Mouse (Mus musculus) lung, embryonic 14.5 days (tissue): ENCODE measurements at regions not wholly inside any gene's neighbourhood (a gene's known extent, or its start where the extent isn't known, plus 50 kb on each side); places are given as distances from the start of the nearest gene placed in this dataset.

Experiments
- ATAC-seq: fragments of 200-750 bp; cut with Nextera tagmentation; 2 replicates; pipeline ENCODE4 v1.8.0; 2017; ENCODE audit warnings: mild to moderate bottlenecking, moderate TSS enrichment, moderate library complexity; ENCODE audit not compliant: insufficient read depth
- DNase-seq: peaks from one replicate; pipeline ENCODE4 v3.0.0-alpha.2; 2015
- H3K27ac ChIP-seq: fragments of 300-500 bp; sonication (generic); 2 replicates; pipeline ENCODE4 v1.5.1; 2014; ENCODE audit warnings: low read depth, mild to moderate bottlenecking, moderate library complexity
- H3K27me3 ChIP-seq: fragments of 300-500 bp; sonication (generic); 2 replicates; pipeline ENCODE4 v1.6.1; 2014; ENCODE audit warnings: low read length, control low read depth; ENCODE audit not compliant: insufficient read depth
- H3K36me3 ChIP-seq: fragments of 300-500 bp; sonication (generic); 2 replicates; pipeline ENCODE4 v1.6.1; 2014; ENCODE audit warnings: control low read depth; ENCODE audit not compliant: insufficient read depth
- H3K4me1 ChIP-seq: fragments of 300-500 bp; sonication (generic); 2 replicates; pipeline ENCODE4 v1.6.1; 2014; ENCODE audit warnings: antibody characterized with exemption, control low read depth; ENCODE audit not compliant: insufficient read depth
- H3K4me2 ChIP-seq: fragments of 300-500 bp; sonication (generic); 2 replicates; pipeline ENCODE4 v1.6.1; 2014; ENCODE audit warnings: mild to moderate bottlenecking
- H3K4me3 ChIP-seq: fragments of 300-500 bp; sonication (generic); 2 replicates; pipeline ENCODE4 v1.5.1; 2014; ENCODE audit warnings: low read depth, low read length
- H3K9ac ChIP-seq: fragments of 300-500 bp; sonication (generic); 2 replicates; pipeline ENCODE4 v1.6.1; 2014
- H3K9me3 ChIP-seq: fragments of 300-500 bp; sonication (generic); 2 replicates; pipeline ENCODE4 v1.6.1; 2016; ENCODE audit warnings: low read depth, low read length, control low read depth
- CTCF ChIP-seq: IDR thresholded peaks from 2 replicates; pipeline ENCODE4 v1.5.1; 2016; ENCODE audit warnings: antibody characterized with exemption, low read depth
- WGBS: fragments of 180-500 bp; shearing (Covaris S2); extraction: QIAGEN DNeasy Blood & Tissue Kit; methylation state at CpG from one replicate; pipeline ENCODE4 v1.1.7; 2014; 5-methylcytosine and 5-hydroxymethylcytosine counted together

GRCm38 (mm10) chr1:108572765-108573164, 983.0 kb downstream of the Serpinb8 start:
- TF ChIP-seq CTCF, result no peak
- Histone ChIP-seq H3K4me1 (no peaks in the 10 kb centered on the region), H3K36me3 (no peaks in the 10 kb centered on the region), H3K9me3 (no peaks in the 10 kb centered on the region), H3K4me3 (no peak overlapping the region), H3K9ac (no peak overlapping the region), H3K27ac (no peak overlapping the region), H3K4me2 (no peak overlapping the region), H3K27me3 (no peaks in the 10 kb centered on the region)
- no peak for DNase-seq
- no peak for ATAC-seq

- TF ChIP-seq CTCF, result no peak
- Histone ChIP-seq H3K9me3 (no peaks in the 10 kb centered on the region), H3K4me3 (no peak overlapping the region), H3K27ac (no peak overlapping the region), H3K9ac (no peak overlapping the region), H3K4me2 (no peak overlapping the region), H3K36me3 (no peaks in the 10 kb centered on the region), H3K4me1 (no peaks in the 10 kb centered on the region), H3K27me3 (no peaks in the 10 kb centered on the region)
- DNase-seq (peak; percentile 1), ATAC-seq (no peak)
- 62% methylated on average over 6 of the region's 6 CpGs for WGBS
Measured at GRCm38 (mm10) chr1:108576806-108577205, 987.0 kb downstream of the Serpinb8 start.

GRCm38 (mm10) chr1:108577793-108578192, 988.0 kb downstream of the Serpinb8 start:
- ATAC-seq (no peak), DNase-seq (no peak)
- no peak overlapping the region for H3K4me2 ChIP-seq
- H3K4me3 ChIP-seq, result no peak overlapping the region
- WGBS, result 74% methylated on average over 3 of the region's 3 CpGs
- no peaks in the 10 kb centered on the region for H3K4me1 ChIP-seq
- H3K36me3 ChIP-seq, result no peaks in the 10 kb centered on the region
- H3K9ac ChIP-seq, result no peak overlapping the region
- H3K27ac ChIP-seq, result no peak overlapping the region
- no peak for TF ChIP-seq CTCF
- H3K9me3 ChIP-seq, result no peaks in the 10 kb centered on the region
- no peaks in the 10 kb centered on the region for H3K27me3 ChIP-seq

GRCm38 (mm10) chr1:108592720-108593422, 1003.1 kb downstream of the Serpinb8 start:
- no peak overlapping the region for H3K4me3 ChIP-seq
- DNase-seq (no peak), ATAC-seq (no peak)
- H3K4me1 ChIP-seq, result no peaks in the 10 kb centered on the region
- no peaks in the 10 kb centered on the region for H3K9me3 ChIP-seq
- H3K9ac ChIP-seq, result no peak overlapping the region
- TF ChIP-seq CTCF, result no peak
- no peaks in the 10 kb centered on the region for H3K36me3 ChIP-seq
- no peak overlapping the region for H3K4me2 ChIP-seq
- no peak overlapping the region for H3K27ac ChIP-seq
- H3K27me3 ChIP-seq, result no peaks in the 10 kb centered on the region
- WGBS, result 92% methylated on average over 3 of the region's 3 CpGs

GRCm38 (mm10) chr1:108597129-108597528, 1007.3 kb downstream of the Serpinb8 start:
- no peak for TF ChIP-seq CTCF
- H3K4me3 ChIP-seq, result no peak overlapping the region
- H3K27me3 ChIP-seq, result no peaks in the 10 kb centered on the region
- H3K36me3 ChIP-seq, result no peaks in the 10 kb centered on the region
- DNase-seq, result no peak
- WGBS, result 82% methylated on average over 11 of the region's 11 CpGs
- H3K4me1 ChIP-seq, result no peaks in the 10 kb centered on the region
- no peak overlapping the region for H3K9ac ChIP-seq
- H3K9me3 ChIP-seq, result no peaks in the 10 kb centered on the region
- H3K4me2 ChIP-seq, result no peak overlapping the region
- no peak for ATAC-seq
- H3K27ac ChIP-seq, result no peak overlapping the region
